29 mouse cellular contexts compared by ENCODE assay signal in the genomic region with DNA sequence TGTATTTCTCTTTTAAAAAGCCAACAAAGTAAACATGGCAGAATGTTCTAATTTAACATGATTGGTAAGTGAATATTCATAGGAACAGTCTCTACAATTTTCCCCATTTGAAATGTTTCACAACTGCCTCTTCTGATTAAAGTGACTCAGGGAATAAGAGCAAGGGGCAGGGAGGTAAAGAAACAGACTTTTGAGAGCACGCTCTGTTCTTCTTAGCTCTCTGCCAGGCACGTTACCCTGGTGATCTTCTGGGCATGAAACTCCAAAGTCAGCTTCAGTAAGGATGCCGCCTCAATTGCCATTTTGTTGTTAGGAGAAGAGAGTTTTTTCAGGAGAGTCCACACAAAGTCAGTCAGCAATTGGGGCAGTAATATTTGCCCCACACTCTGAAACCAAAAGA. TPM values are rescaled to one million over a fixed set of nuclear protein-coding genes. Genes with fewer than 3 reads are reported as not detected.
A peak's percentile ranks its signal among the peaks of the same experiment; 100 is the strongest.
DNase-seq lines count a peak whose midpoint lies in the region; TF ChIP-seq lines count a peak whose summit lies in the region.
"Had no signal": no experiment of that assay in that cellular context is flagged by ENCODE, and none has a peak within 500 bp of the region (broad histone marks: within the 10 kb centered on the region; RNA-seq: fewer than 3 reads in every experiment).

No protein-coding gene starts in this region.

- no peaks in the 10 kb centered on the region for H3K4me1 ChIP-seq in lung, adult 2 months (ENCODE audit: control insufficient read depth, insufficient read depth, low read length)
- H3K4me1 ChIP-seq in kidney, adult 2 months (ENCODE audit: control insufficient read depth, insufficient read depth, low read length): no peaks in the 10 kb centered on the region
- H3K4me1 ChIP-seq: embryonic facial prominence, embryonic 15.5 days; forebrain, embryonic 10.5 days; heart, embryonic 12.5 days; intestine, embryonic 15.5 days; limb, embryonic 13.5 days; midbrain, embryonic 12.5 days had no signal

- TF ChIP-seq POLR2A in lung, adult 2 months (IDR thresholded peaks at IDR 0.05; ENCODE audit: borderline replicate concordance, extremely low read depth, low read depth, low read length): no peak
- no peak for TF ChIP-seq POLR2A in kidney, adult 2 months (IDR thresholded peaks at IDR 0.05; ENCODE audit: low read depth, low read length)

- H3K27me3 ChIP-seq in kidney, adult 2 months (replicated peaks; ENCODE audit: control insufficient read depth, insufficient read depth, low read length): no peaks in the 10 kb centered on the region
- H3K27me3 ChIP-seq: embryonic facial prominence, embryonic 15.5 days; heart, embryonic 12.5 days; intestine, embryonic 15.5 days; limb, embryonic 13.5 days; midbrain, embryonic 12.5 days had no signal

- H3K4me3 ChIP-seq in lung, adult 2 months (replicated peaks; ENCODE audit: extremely low read depth, low read depth, low read length): no peak overlapping the region
- no peak overlapping the region for H3K4me3 ChIP-seq in kidney, adult 2 months (ENCODE audit: insufficient read depth, low read depth, low read length)
- H3K4me3 ChIP-seq: embryonic facial prominence, embryonic 15.5 days; forebrain, embryonic 10.5 days; heart, embryonic 12.5 days; intestine, embryonic 15.5 days; left cerebral cortex, adult 2 months; limb, embryonic 13.5 days; midbrain, embryonic 12.5 days; myocyte had no signal

- no peaks in the 10 kb centered on the region for H3K36me3 ChIP-seq in kidney, adult 2 months (ENCODE audit: control insufficient read depth, insufficient read depth, low read length)
- H3K36me3 ChIP-seq: embryonic facial prominence, embryonic 15.5 days; forebrain, embryonic 10.5 days; heart, embryonic 12.5 days; intestine, embryonic 15.5 days; limb, embryonic 13.5 days; midbrain, embryonic 12.5 days had no signal

- DNase-seq in layer of hippocampus, adult 11-12 months (ENCODE audit: low spot score): peak; percentile 5
- DNase-seq in layer of hippocampus, adult 9-10 months (ENCODE audit: low spot score): no peak
- DNase-seq in lung, postnatal 14 days: peak; percentile 29
- DNase-seq in lung, adult 2 months: no peak
- DNase-seq in adipocyte (ENCODE audit: low spot score): peak; percentile 64
- peak; percentile 15 for DNase-seq in fibroblast of lung, adult 2 months (ENCODE audit: low read depth)
- no peak for DNase-seq in kidney, adult 2 months
- DNase-seq: adrenal gland, postnatal 10 days; cerebellum, adult 11-12 months; gastrocnemius, postnatal 10 days; heart, adult 11 months; heart, postnatal 14 days; kidney, postnatal 4 days had no signal

- no peak for TF ChIP-seq CTCF in lung, adult 2 months (IDR thresholded peaks at IDR 0.05; ENCODE audit: insufficient read depth, low read length)
- TF ChIP-seq CTCF in kidney, adult 2 months (conservative IDR thresholded peaks at IDR 0.05; ENCODE audit: insufficient read depth, insufficient read length, low read depth, low read length): no peak

- 67% methylated on average over 3 of the region's 3 CpGs for WGBS in lung, adult 2 months
- WGBS in kidney, adult 2 months: 79% methylated on average over 3 of the region's 3 CpGs

- H3K27ac ChIP-seq in kidney, adult 2 months (ENCODE audit: insufficient read depth, low read depth, low read length): no peak overlapping the region
- H3K27ac ChIP-seq: embryonic facial prominence, embryonic 15.5 days; forebrain, embryonic 10.5 days; hindbrain, embryonic 14.5 days; intestine, embryonic 15.5 days; left cerebral cortex, adult 2 months; limb, embryonic 13.5 days; liver, embryonic 14.5 days; macrophage; midbrain, embryonic 12.5 days had no signal

RNA-seq across cellular contexts. Expression of a gene that starts 25.1 kb away (rescaled TPM):
- polyA plus RNA-seq in lung, adult 2 months (2012; rRNA removed): not detected in 2 replicates
- not detected in 2 replicates for polyA plus RNA-seq in kidney, adult 2 months (2012; rRNA removed)
- polyA plus RNA-seq: C2C12; embryonic facial prominence, embryonic 15.5 days; forebrain, embryonic 10.5 days; frontal cortex, adult 2 months; heart, embryonic 12.5 days; hindbrain, embryonic 14.5 days; intestine, embryonic 15.5 days; kidney, embryonic 14.5 days; limb, embryonic 13.5 days; liver, embryonic 14.5 days; macrophage; midbrain, embryonic 12.5 days; myocyte; neural tube, embryonic 14.5 days; stomach, embryonic 16.5 days had no signal

Comparison
In these comparisons a context has a peak if more than half of its experiments do, and no peak if none do; other contexts are left out.
1. DNase-seq: peak in layer of hippocampus, adult 11-12 months (single experiment), lung, postnatal 14 days (single experiment), adipocyte (single experiment) and fibroblast of lung, adult 2 months (single experiment); none in layer of hippocampus, adult 9-10 months (single experiment), lung, adult 2 months (single experiment) and kidney, adult 2 months (single experiment).